Mouse (Mus musculus): ENCODE results near the gene Gm36864.

Gene Gm36864

GRCm38 (mm10) chr7:44257278-44257677 lies 21.3 kb downstream of the Gm36864 start, which contains the start of gene Acp4:
Gene Acp4, minus strand, starts transcription at chr7:44257378.
- no peak for DNase-seq (ENCODE audit: low spot score in 2 of 2)

GRCm38 (mm10) chr7:44260410-44260809 lies 24.4 kb downstream of the Gm36864 start:
- DNase-seq (ENCODE audit: low spot score in 2 of 2): no peak

- no peak for DNase-seq (ENCODE audit: low spot score in 2 of 2)
These were observed 25.2 kb downstream of the Gm36864 start, which contains the start of gene Gm15517 for GRCm38 (mm10) chr7:44261147-44261546. Gene Gm15517, plus strand, starts transcription at chr7:44261447.

- peak; percentile 85 to 91 for DNase-seq (ENCODE audit: low spot score in 2 of 2)
These were observed 27.0 kb downstream of the Gm36864 start for GRCm38 (mm10) chr7:44262791-44263643.

GRCm38 (mm10) chr7:44268117-44268516 lies 32.1 kb downstream of the Gm36864 start:
- DNase-seq (ENCODE audit: low spot score in 2 of 2): no peak

- DNase-seq (ENCODE audit: low spot score in 2 of 2): no peak
These were observed 33.4 kb downstream of the Gm36864 start for GRCm38 (mm10) chr7:44269397-44269796.

GRCm38 (mm10) chr7:44271309-44271708 lies 35.3 kb downstream of the Gm36864 start:
- DNase-seq (ENCODE audit: low spot score in 2 of 2): no peak

GRCm38 (mm10) chr7:44272546-44272945 lies 36.6 kb downstream of the Gm36864 start:
- no peak for DNase-seq (ENCODE audit: low spot score in 2 of 2)

- no peak for DNase-seq (ENCODE audit: low spot score in 2 of 2)
These were observed 37.5 kb downstream of the Gm36864 start for GRCm38 (mm10) chr7:44273446-44273845.

GRCm38 (mm10) chr7:44274096-44274495 lies 38.1 kb downstream of the Gm36864 start:
- no peak for DNase-seq (ENCODE audit: low spot score in 2 of 2)

GRCm38 (mm10) chr7:44275546-44275945 lies 39.6 kb downstream of the Gm36864 start:
- no peak for DNase-seq (ENCODE audit: low spot score in 2 of 2)

- no peak for DNase-seq (ENCODE audit: low spot score in 2 of 2)
These were observed 40.7 kb downstream of the Gm36864 start for GRCm38 (mm10) chr7:44276461-44277249.

GRCm38 (mm10) chr7:44277250-44277622 lies 41.3 kb downstream of the Gm36864 start:
- peak; percentile 41 to 62 for DNase-seq (ENCODE audit: low spot score in 2 of 2)

- DNase-seq (ENCODE audit: low spot score in 2 of 2): no peak
These were observed 45.0 kb downstream of the Gm36864 start for GRCm38 (mm10) chr7:44280959-44281358.

GRCm38 (mm10) chr7:44281586-44281985 lies 45.6 kb downstream of the Gm36864 start:
- no peak for DNase-seq (ENCODE audit: low spot score in 2 of 2)

- DNase-seq (ENCODE audit: low spot score in 2 of 2): no peak
These were observed 51.8 kb downstream of the Gm36864 start for GRCm38 (mm10) chr7:44287760-44288159.

- DNase-seq (ENCODE audit: low spot score in 2 of 2): no peak
These were observed 55.0 kb downstream of the Gm36864 start for GRCm38 (mm10) chr7:44290986-44291385.

GRCm38 (mm10) chr7:44291418-44291817 lies 55.4 kb downstream of the Gm36864 start:
- DNase-seq (ENCODE audit: low spot score in 2 of 2): no peak
